Mouse (Mus musculus): Measurements from ENCODE around the gene Catsperd. TPM values are rescaled to one million over a fixed set of nuclear protein-coding genes. Genes with fewer than 3 reads are reported as not detected.
A peak's percentile ranks its signal among the peaks of the same experiment; 100 is the strongest.

Catsperd gene
- total RNA-seq, 4 experiments from 2014 or later, result not detected

GRCm38 (mm10) chr17:56664333-56664732 lies 36.4 kb downstream of the Catsperd start:
- DNase-seq (ENCODE audit: low spot score in 2 of 2), result no peak

- no peak for DNase-seq (ENCODE audit: low spot score in 2 of 2)
Measured at GRCm38 (mm10) chr17:56666384-56666783, 38.4 kb downstream of the Catsperd start.

GRCm38 (mm10) chr17:56667591-56667990 lies 39.6 kb downstream of the Catsperd start:
- no peak for DNase-seq (ENCODE audit: low spot score in 2 of 2)

GRCm38 (mm10) chr17:56668384-56669144 lies 40.6 kb downstream of the Catsperd start:
- DNase-seq (ENCODE audit: low spot score in 2 of 2), result peak; percentile 12 to 48

- no peak for DNase-seq (ENCODE audit: low spot score in 2 of 2)
Measured at GRCm38 (mm10) chr17:56669766-56670165, 41.8 kb downstream of the Catsperd start.

- peak; percentile 98 to 100 for DNase-seq (ENCODE audit: low spot score in 2 of 2)
Measured at GRCm38 (mm10) chr17:56672941-56673646, 45.2 kb downstream of the Catsperd start, which contains the start of gene Ranbp3. Ranbp3 (plus strand) TSS chr17:56673294.

- DNase-seq (ENCODE audit: low spot score in 2 of 2), result no peak
Measured at GRCm38 (mm10) chr17:56673647-56674416, 45.9 kb downstream of the Catsperd start.

- DNase-seq (ENCODE audit: low spot score in 2 of 2), result no peak
Measured at GRCm38 (mm10) chr17:56681791-56682190, 53.8 kb downstream of the Catsperd start.

GRCm38 (mm10) chr17:56682880-56683279 lies 54.9 kb downstream of the Catsperd start:
- no peak for DNase-seq (ENCODE audit: low spot score in 2 of 2)

- no peak for DNase-seq (ENCODE audit: low spot score in 2 of 2)
Measured at GRCm38 (mm10) chr17:56683546-56684140, 55.7 kb downstream of the Catsperd start.

GRCm38 (mm10) chr17:56684649-56685048 lies 56.7 kb downstream of the Catsperd start:
- DNase-seq (ENCODE audit: low spot score in 2 of 2), result peak; percentile 23 to 40

GRCm38 (mm10) chr17:56686801-56687200 lies 58.9 kb downstream of the Catsperd start:
- DNase-seq (ENCODE audit: low spot score in 2 of 2), result no peak

GRCm38 (mm10) chr17:56688045-56688444 lies 60.1 kb downstream of the Catsperd start:
- no peak for DNase-seq (ENCODE audit: low spot score in 2 of 2)

GRCm38 (mm10) chr17:56688689-56689088 lies 60.7 kb downstream of the Catsperd start:
- DNase-seq (ENCODE audit: low spot score in 2 of 2), result no peak

- DNase-seq (ENCODE audit: low spot score in 2 of 2), result no peak
Measured at GRCm38 (mm10) chr17:56693395-56693794, 65.5 kb downstream of the Catsperd start.

GRCm38 (mm10) chr17:56693851-56694310 lies 65.9 kb downstream of the Catsperd start:
- DNase-seq (ENCODE audit: low spot score in 2 of 2), result peak; percentile 61 to 69

- DNase-seq (ENCODE audit: low spot score in 2 of 2), result no peak
Measured at GRCm38 (mm10) chr17:56700451-56700850, 72.5 kb downstream of the Catsperd start.

GRCm38 (mm10) chr17:56703038-56703437 lies 75.1 kb downstream of the Catsperd start:
- DNase-seq (ENCODE audit: low spot score in 2 of 2), result no peak

GRCm38 (mm10) chr17:56706515-56706914 lies 78.6 kb downstream of the Catsperd start:
- DNase-seq (ENCODE audit: low spot score in 2 of 2), result no peak

- no peak for DNase-seq (ENCODE audit: low spot score in 2 of 2)
Measured at GRCm38 (mm10) chr17:56708692-56709091, 80.7 kb downstream of the Catsperd start.

GRCm38 (mm10) chr17:56709708-56710107 lies 81.8 kb downstream of the Catsperd start:
- no peak for DNase-seq (ENCODE audit: low spot score in 2 of 2)
